Mouse (Mus musculus): ENCODE results near the gene Dnajc16.

- TF ChIP-seq CTCF (IDR thresholded peaks at IDR 0.05) (no peak), EP300 (IDR thresholded peaks at IDR 0.05) (no peak)
Observed at GRCm38 (mm10) chr4:141767353-141768036, 23.2 kb downstream of the Dnajc16 start.
